Mouse (Mus musculus): ENCODE measurements around the gene 4930415L06Rik.

Gene 4930415L06Rik

GRCm38 (mm10) chrX:89932752-89933151, at the start of gene 4930415L06Rik:
Gene 4930415L06Rik, minus strand, starts transcription at chrX:89932852.
- no peak for DNase-seq (ENCODE audit: low spot score)

- DNase-seq (ENCODE audit: low spot score), result peak; percentile 4
These were observed 46.0 kb upstream of the 4930415L06Rik start for GRCm38 (mm10) chrX:89978621-89979020.

- DNase-seq (ENCODE audit: low spot score), result no peak
These were observed 27.8 kb downstream of the 4930415L06Rik start for GRCm38 (mm10) chrX:89904871-89905270.

Data from adipocyte (in vitro differentiated cells).